Mouse (Mus musculus) forebrain, embryonic 11.5 days (tissue): ENCODE results near the gene Tmem189. TPM values are rescaled to one million over a fixed set of nuclear protein-coding genes. Genes with fewer than 3 reads are reported as not detected.

ENCODE experiments used
- ATAC-seq: fragments of 200-750 bp; cut with Nextera tagmentation; replicated peaks from 2 replicates; pipeline ENCODE4 v1.8.0; 2017; ENCODE audit warnings: moderate TSS enrichment; ENCODE audit not compliant: low FRiP score
- DNase-seq: peaks from one replicate; pipeline ENCODE4 v3.0.0-alpha.2; 2017; ENCODE audit warnings: low spot score
- H3K27ac ChIP-seq: fragments of 300-500 bp; sonication (generic); 2 replicates; pipeline ENCODE4 v1.5.1; 2014; ENCODE audit warnings: low read depth, low read length
- H3K27me3 ChIP-seq: fragments of 300-500 bp; sonication (generic); 2 replicates; pipeline ENCODE4 v1.6.1; 2014; ENCODE audit warnings: mild to moderate bottlenecking, low read length, mixed read lengths; ENCODE audit not compliant: control insufficient read depth, insufficient read depth
- H3K36me3 ChIP-seq: fragments of 300-500 bp; sonication (generic); 2 replicates; pipeline ENCODE4 v1.6.1; 2014; ENCODE audit warnings: mild to moderate bottlenecking, low read length, moderate library complexity, mixed read lengths; ENCODE audit not compliant: control insufficient read depth, insufficient read depth
- H3K4me1 ChIP-seq: fragments of 300-500 bp; sonication (generic); replicated peaks from 2 replicates; pipeline ENCODE4 v1.6.1; 2014; ENCODE audit warnings: low read length, mixed read lengths; ENCODE audit not compliant: control insufficient read depth, insufficient read depth
- H3K4me2 ChIP-seq: fragments of 300-500 bp; sonication (generic); 2 replicates; pipeline ENCODE4 v1.6.1; 2014; ENCODE audit warnings: low read depth, mild to moderate bottlenecking, low read length, moderate library complexity, mixed read lengths; ENCODE audit not compliant: severe bottlenecking
- H3K4me3 ChIP-seq: fragments of 300-500 bp; sonication (generic); 2 replicates; pipeline ENCODE4 v1.5.1; 2014; ENCODE audit warnings: low read depth, low read length
- H3K9ac ChIP-seq: fragments of 300-500 bp; sonication (generic); 2 replicates; pipeline ENCODE4 v1.6.1; 2014; ENCODE audit warnings: low read length
- H3K9me3 ChIP-seq: fragments of 300-500 bp; sonication (generic); 2 replicates; pipeline ENCODE4 v1.6.1; 2016; ENCODE audit warnings: low read length, mixed read lengths; ENCODE audit not compliant: control insufficient read depth
- WGBS: fragments of 180-500 bp; shearing (Covaris S2); extraction: QIAGEN DNeasy Blood & Tissue Kit; methylation state at CpG from one replicate; pipeline ENCODE4 v1.1.7; 2014; 5-methylcytosine and 5-hydroxymethylcytosine counted together
- polyA plus RNA-seq: library from polyadenylated mRNA; unstranded; fragments of >200 nt; fragmentation: Nextera tagmentation; extraction: Ambion mirVana; gene quantifications from 2 replicates; pipeline ENCODE4 v1.2.1, GENCODE M21; 2014

Tmem189 gene
- polyA plus RNA-seq, 1 experiment from 2014 or later, result 35.1 TPM

- Histone ChIP-seq H3K4me2 (no peak overlapping the region), H3K4me1 (no peaks in the 10 kb centered on the region), H3K9ac (no peak overlapping the region), H3K9me3 (no peaks in the 10 kb centered on the region), H3K27me3 (no peaks in the 10 kb centered on the region), H3K36me3 (no peaks in the 10 kb centered on the region), H3K4me3 (no peak overlapping the region), H3K27ac (no peak overlapping the region)
- 86% methylated on average over 5 of the region's 5 CpGs for WGBS
- no peak for ATAC-seq
- DNase-seq, result no peak
These were observed 21.2 kb downstream of the Tmem189 start for GRCm38 (mm10) chr2:167668426-167668825.

GRCm38 (mm10) chr2:167665972-167666713 is 23.5 kb downstream of the Tmem189 start:
- no peaks in the 10 kb centered on the region for H3K9me3 ChIP-seq
- H3K36me3 ChIP-seq, result no peaks in the 10 kb centered on the region
- 84% methylated on average over 18 of the region's 18 CpGs for WGBS
- H3K4me3 ChIP-seq, result no peak overlapping the region
- peaks cover 3% of the 10 kb centered on the region; the same call in 1 of the 2 replicates for H3K27me3 ChIP-seq
- H3K9ac ChIP-seq, result no peak overlapping the region
- 0 out of 2 replicates have a peak, but pooled peaks cover 2% of the 10 kb centered on the region for H3K4me1 ChIP-seq
- no peak overlapping the region for H3K27ac ChIP-seq
- ATAC-seq (no peak), DNase-seq (no peak)
- no peak overlapping the region for H3K4me2 ChIP-seq

- Histone ChIP-seq H3K27ac (no peak overlapping the region), H3K9ac (no peak overlapping the region), H3K4me3 (no peak overlapping the region), H3K36me3 (no peaks in the 10 kb centered on the region), H3K9me3 (no peaks in the 10 kb centered on the region), H3K27me3 (peaks cover 3% of the 10 kb centered on the region; the same call in 1 of the 2 replicates), H3K4me2 (no peak overlapping the region), H3K4me1 (peaks cover 10% of the 10 kb centered on the region; the same call in 1 of the 2 replicates)
- ATAC-seq, result no peak
- no peak for DNase-seq
- 60% methylated on average over 6 of the region's 6 CpGs for WGBS
These were observed 26.9 kb downstream of the Tmem189 start for GRCm38 (mm10) chr2:167662713-167663112.

GRCm38 (mm10) chr2:167661270-167662203 is 28.1 kb downstream of the Tmem189 start, which contains the start of gene Gm20431:
TSS of gene Gm20431 (minus strand) at chr2:167661496.
- ATAC-seq (peak; percentile 95), DNase-seq (peak; percentile 96)
- Histone ChIP-seq H3K36me3 (no peaks in the 10 kb centered on the region), H3K4me2 (peak within 1 kb of the TSS; percentile 91), H3K4me3 (peak within 1 kb of the TSS; percentile 78), H3K9ac (peak within 1 kb of the TSS; percentile 89), H3K9me3 (no peaks in the 10 kb centered on the region), H3K4me1 (peaks cover 10% of the 10 kb centered on the region; the same call in 1 of the 2 replicates), H3K27me3 (peaks cover 3% of the 10 kb centered on the region; the same call in 1 of the 2 replicates), H3K27ac (0 out of 2 replicates have a peak within 1 kb of the TSS, but pooled peaks have one; percentile 12)
- WGBS, result under 1% methylated on average over 92 of the region's 110 CpGs

- H3K4me1 ChIP-seq, result peaks cover 10% of the 10 kb centered on the region; the same call in 1 of the 2 replicates
- peak overlapping the region; percentile 78 for H3K4me3 ChIP-seq
- 2% methylated on average over 12 of the region's 12 CpGs for WGBS
- no peaks in the 10 kb centered on the region for H3K9me3 ChIP-seq
- H3K27me3 ChIP-seq, result peaks cover 3% of the 10 kb centered on the region; the same call in 1 of the 2 replicates
- DNase-seq, result no peak
- no peak overlapping the region for H3K27ac ChIP-seq
- peak overlapping the region; percentile 91 for H3K4me2 ChIP-seq
- peak overlapping the region; percentile 89 for H3K9ac ChIP-seq
- no peak; the same call in 1 of the 2 replicates for ATAC-seq
- no peaks in the 10 kb centered on the region for H3K36me3 ChIP-seq
These were observed 29.0 kb downstream of the Tmem189 start for GRCm38 (mm10) chr2:167660611-167660971.

GRCm38 (mm10) chr2:167659847-167660610 is 29.6 kb downstream of the Tmem189 start:
- Histone ChIP-seq H3K4me1 (peaks cover 10% of the 10 kb centered on the region; the same call in 1 of the 2 replicates), H3K36me3 (no peaks in the 10 kb centered on the region), H3K27ac (no peak overlapping the region), H3K9me3 (no peaks in the 10 kb centered on the region), H3K4me3 (peak overlapping the region; percentile 78), H3K9ac (peak overlapping the region; percentile 89), H3K4me2 (peak overlapping the region; percentile 91), H3K27me3 (peaks cover 3% of the 10 kb centered on the region; the same call in 1 of the 2 replicates)
- no peak for DNase-seq
- 30% methylated on average over 13 of the region's 13 CpGs for WGBS
- ATAC-seq, result no peak

GRCm38 (mm10) chr2:167659177-167659846 is 30.3 kb downstream of the Tmem189 start:
- DNase-seq (no peak), ATAC-seq (no peak)
- Histone ChIP-seq H3K36me3 (no peaks in the 10 kb centered on the region; the same call in 1 of the 2 replicates), H3K9ac (no peak overlapping the region), H3K4me3 (no peak overlapping the region), H3K27ac (no peak overlapping the region), H3K27me3 (peaks cover 3% of the 10 kb centered on the region; the same call in 1 of the 2 replicates), H3K9me3 (no peaks in the 10 kb centered on the region), H3K4me2 (no peak overlapping the region; the same call in 1 of the 2 replicates), H3K4me1 (peaks cover 10% of the 10 kb centered on the region; the same call in 1 of the 2 replicates)
- 75% methylated on average over 10 of the region's 10 CpGs for WGBS
